Mouse (Mus musculus): ENCODE measurements around the gene Trim27. TPM values are rescaled to one million over a fixed set of nuclear protein-coding genes. Genes with fewer than 3 reads are reported as not detected.

The Trim27 gene
- 106 and 121 TPM in 2 replicates for polyA plus RNA-seq (2015; fragmentation: Nextera tagmentation; extraction: Ambion mirVana)

DNA sequence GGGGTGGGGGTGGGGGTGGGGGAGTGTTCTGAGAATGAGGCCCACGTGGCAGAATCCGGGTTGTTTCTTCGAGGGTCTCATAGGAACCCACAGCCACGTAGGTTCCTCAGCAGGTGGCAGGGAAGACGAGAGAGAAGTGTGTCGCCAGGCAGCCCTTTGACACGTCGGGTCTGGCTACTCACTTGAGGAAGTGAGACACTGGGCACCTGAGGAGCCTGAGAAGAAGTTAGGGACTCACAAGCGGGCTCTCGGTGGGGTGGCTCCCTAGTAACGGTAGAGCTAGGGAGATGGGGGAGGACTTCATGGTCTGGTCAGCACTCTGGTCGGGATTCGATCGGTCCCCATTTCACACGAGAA is at the start of gene Trim27:
Gene Trim27, plus strand, starts transcription at position 79 of the 357 bp plus-strand sequence.
- Histone ChIP-seq H3K36me3 (peaks cover 27% of the 10 kb centered on the region), H3K27ac (peak within 1 kb of the TSS; percentile 97), H3K4me3 (peak within 1 kb of the TSS; percentile 91), H3K27me3 (no peaks in the 10 kb centered on the region), H3K9ac (peak within 1 kb of the TSS; percentile 94), H3K4me2 (peak within 1 kb of the TSS; percentile 68), H3K4me1 (peaks cover 26% of the 10 kb centered on the region), H3K9me3 (no peaks in the 10 kb centered on the region)
- 0% methylated on average over 15 of the region's 15 CpGs for WGBS
- ATAC-seq (ENCODE audit: insufficient number of reproducible peaks, low FRiP score, low TSS enrichment, low read depth): peak; percentile 68

DNA sequence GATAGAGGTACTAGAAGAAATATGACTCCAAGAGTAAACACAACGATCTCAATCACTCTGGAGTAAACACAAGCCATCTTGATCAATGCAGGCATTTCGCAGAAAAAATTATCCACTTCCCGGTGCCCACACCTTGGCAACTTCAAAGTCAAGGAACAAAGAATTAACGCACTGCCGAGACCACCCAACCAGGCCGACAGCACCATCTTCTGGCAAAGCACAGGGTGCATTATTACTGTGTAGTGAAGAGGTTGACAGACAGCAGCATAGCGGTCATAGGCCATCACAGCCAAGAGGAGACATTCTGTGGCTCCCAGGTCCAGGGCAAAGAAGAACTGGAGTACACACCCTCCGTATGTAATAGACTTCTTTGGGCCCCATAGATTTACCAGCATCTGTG is 36.8 kb upstream of the Trim27 start:
- WGBS: 45% methylated on average over 8 of the region's 8 CpGs
- no peak for ATAC-seq (ENCODE audit: insufficient number of reproducible peaks, low FRiP score, low TSS enrichment, low read depth)

DNA sequence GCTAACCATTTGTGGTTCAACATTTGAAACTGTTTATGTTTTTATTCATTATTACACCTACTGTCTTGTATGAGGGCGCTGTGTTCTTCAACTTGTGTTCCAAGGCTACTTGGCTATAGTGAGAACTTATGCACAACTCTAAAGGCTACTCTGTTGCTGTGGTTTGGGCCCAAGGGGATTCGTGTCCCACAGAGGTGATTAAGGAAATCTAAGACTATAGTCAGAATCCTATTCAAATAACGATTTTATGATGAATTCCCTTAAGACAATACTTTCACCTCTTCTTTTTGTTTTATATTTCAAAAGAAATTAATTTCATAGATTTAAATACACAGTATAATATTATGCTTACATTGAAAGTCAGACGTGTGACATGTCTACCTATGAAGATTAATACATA is 33.5 kb upstream of the Trim27 start, which contains the start of gene Olfr1368:
Gene Olfr1368, minus strand, starts transcription at position 101 of the 400 bp plus-strand sequence.
- ATAC-seq (ENCODE audit: insufficient number of reproducible peaks, low FRiP score, low TSS enrichment, low read depth): no peak
- Histone ChIP-seq H3K4me2 (no peak within 1 kb of the TSS), H3K36me3 (no peaks in the 10 kb centered on the region), H3K9ac (no peak within 1 kb of the TSS), H3K27me3 (no peaks in the 10 kb centered on the region), H3K4me1 (no peaks in the 10 kb centered on the region), H3K4me3 (no peak within 1 kb of the TSS), H3K27ac (no peak within 1 kb of the TSS), H3K9me3 (no peaks in the 10 kb centered on the region)
- 75% methylated on average over 4 of the region's 4 CpGs for WGBS

More for the DNA sequence above, 36.8 kb upstream of the Trim27 start:
- Histone ChIP-seq H3K27me3 (no peaks in the 10 kb centered on the region), H3K27ac (no peak overlapping the region), H3K4me2 (no peak overlapping the region), H3K9ac (no peak overlapping the region), H3K36me3 (no peaks in the 10 kb centered on the region), H3K4me3 (no peak overlapping the region), H3K9me3 (no peaks in the 10 kb centered on the region), H3K4me1 (no peaks in the 10 kb centered on the region)

DNA sequence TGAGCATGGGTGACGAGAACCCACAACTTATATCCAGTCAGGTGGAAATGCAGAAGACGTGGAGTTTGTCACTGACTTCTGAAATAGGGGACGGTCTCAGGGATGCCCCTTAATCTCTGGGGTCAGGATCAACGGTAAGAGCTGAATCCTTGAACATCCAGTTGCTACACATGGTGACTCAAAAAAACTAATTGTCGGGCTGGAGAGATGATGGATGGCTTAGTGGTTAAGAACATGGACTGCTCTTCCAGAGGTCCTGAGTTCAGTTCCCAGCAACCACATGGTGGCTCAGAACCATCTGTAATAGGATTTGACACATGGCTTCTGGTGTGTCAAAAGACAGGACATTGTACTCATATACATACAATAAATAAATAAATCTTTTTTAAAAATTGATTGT is 23.4 kb upstream of the Trim27 start:
- 82% methylated on average over 5 of the region's 5 CpGs for WGBS
- ATAC-seq (ENCODE audit: insufficient number of reproducible peaks, low FRiP score, low TSS enrichment, low read depth): no peak
- H3K27ac ChIP-seq: no peak overlapping the region

DNA sequence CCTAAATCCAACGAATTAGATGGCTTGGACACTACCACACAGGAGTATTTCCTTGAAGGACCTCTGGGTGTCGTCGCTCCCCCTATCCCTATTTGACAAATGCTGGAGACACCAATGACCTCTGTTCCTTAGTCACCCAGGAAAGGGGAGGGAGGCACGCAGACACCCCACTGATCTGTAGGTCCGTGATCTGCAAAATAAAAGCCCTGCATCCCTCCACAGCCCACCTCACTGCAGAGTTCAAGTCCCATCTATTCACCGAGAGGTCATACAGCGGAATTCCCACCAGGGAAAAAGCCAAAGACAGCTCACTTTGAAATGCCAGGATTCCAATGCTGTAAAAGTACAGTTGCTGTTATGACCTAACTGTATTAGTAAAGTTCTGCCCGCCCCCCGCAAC is 21.2 kb upstream of the Trim27 start:
- Histone ChIP-seq H3K4me1 (peaks cover 7% of the 10 kb centered on the region), H3K9me3 (no peaks in the 10 kb centered on the region), H3K27me3 (no peaks in the 10 kb centered on the region; the same call in 1 of the 2 replicates), H3K27ac (no peak overlapping the region), H3K4me2 (peak overlapping the region; percentile 91), H3K36me3 (no peaks in the 10 kb centered on the region), H3K4me3 (no peak overlapping the region), H3K9ac (no peak overlapping the region)
- WGBS: 9% methylated on average over 9 of the region's 9 CpGs
- no peak for ATAC-seq (ENCODE audit: insufficient number of reproducible peaks, low FRiP score, low TSS enrichment, low read depth)

More for the DNA sequence above, 23.4 kb upstream of the Trim27 start:
- Histone ChIP-seq H3K4me2 (no peak overlapping the region), H3K9ac (no peak overlapping the region), H3K4me1 (peaks cover 4% of the 10 kb centered on the region), H3K9me3 (no peaks in the 10 kb centered on the region), H3K4me3 (no peak overlapping the region), H3K36me3 (no peaks in the 10 kb centered on the region), H3K27me3 (no peaks in the 10 kb centered on the region; the same call in 1 of the 2 replicates)

DNA sequence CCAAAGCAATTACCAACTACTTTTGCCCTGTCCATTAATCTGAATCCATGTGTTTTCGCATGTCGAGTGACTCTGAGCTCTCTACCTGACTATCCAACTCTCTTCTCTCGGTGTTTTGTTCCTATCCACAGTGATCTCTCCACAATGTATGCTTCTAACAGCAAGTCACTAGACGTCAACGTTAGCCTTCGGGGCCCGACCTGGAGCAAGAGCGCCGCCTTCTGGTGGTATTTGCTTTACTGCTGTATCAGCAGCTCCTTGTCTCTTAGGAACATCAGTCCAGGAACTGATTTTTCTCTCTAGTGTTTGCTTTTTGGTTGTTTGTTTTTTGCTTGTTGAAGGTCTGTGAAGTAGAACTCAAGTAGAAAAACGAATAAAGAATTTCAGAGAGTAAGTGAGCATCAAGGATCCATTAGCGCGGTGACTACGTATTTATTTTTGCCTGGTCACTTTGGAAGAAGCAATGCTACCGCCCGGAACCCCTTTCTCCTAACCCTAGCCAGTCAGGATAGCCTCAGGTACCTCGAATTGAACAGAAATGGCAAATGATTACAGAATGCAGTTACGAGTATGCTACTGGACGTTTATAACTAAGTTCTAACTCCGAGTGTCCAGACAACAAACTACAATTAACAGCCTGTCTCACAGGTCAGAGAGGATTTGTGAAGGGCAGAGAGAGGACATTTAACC is 20.3 kb upstream of the Trim27 start:
- peak overlapping the region; percentile 49; the same call in 1 of the 2 replicates for H3K9ac ChIP-seq
- H3K4me3 ChIP-seq: peak overlapping the region; percentile 68
- under 1% methylated on average over 19 of the region's 19 CpGs for WGBS
- H3K27me3 ChIP-seq: no peaks in the 10 kb centered on the region; the same call in 1 of the 2 replicates
- no peaks in the 10 kb centered on the region for H3K36me3 ChIP-seq
- H3K9me3 ChIP-seq: no peaks in the 10 kb centered on the region
- no peak overlapping the region for H3K27ac ChIP-seq
- no peak for ATAC-seq (ENCODE audit: insufficient number of reproducible peaks, low FRiP score, low TSS enrichment, low read depth)
- peaks cover 7% of the 10 kb centered on the region for H3K4me1 ChIP-seq
- H3K4me2 ChIP-seq: peak overlapping the region; percentile 91

DNA sequence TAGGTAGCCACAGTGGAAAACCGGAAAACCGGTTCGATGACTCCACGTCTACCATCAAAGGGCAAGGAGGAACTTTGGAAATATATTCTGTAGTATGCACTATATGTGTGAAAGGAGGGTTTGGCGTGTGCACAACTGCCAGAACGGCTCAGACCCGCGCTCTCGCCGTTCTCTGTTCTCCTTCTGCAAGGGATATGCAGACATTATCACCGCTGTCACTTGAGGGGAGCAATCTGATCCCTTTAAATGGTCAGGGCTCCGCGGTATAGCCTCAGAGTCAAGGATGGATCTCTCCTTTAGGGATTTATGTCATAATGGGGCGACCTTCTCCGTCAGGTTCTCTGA is 19.8 kb upstream of the Trim27 start:
- no peaks in the 10 kb centered on the region; the same call in 1 of the 2 replicates for H3K27me3 ChIP-seq
- H3K4me3 ChIP-seq: peak overlapping the region; percentile 68
- WGBS: under 1% methylated on average over 15 of the region's 15 CpGs
- no peak for ATAC-seq (ENCODE audit: insufficient number of reproducible peaks, low FRiP score, low TSS enrichment, low read depth)
- H3K27ac ChIP-seq: no peak overlapping the region
- no peaks in the 10 kb centered on the region for H3K9me3 ChIP-seq
- no peaks in the 10 kb centered on the region for H3K36me3 ChIP-seq
- peaks cover 7% of the 10 kb centered on the region for H3K4me1 ChIP-seq
- H3K4me2 ChIP-seq: peak overlapping the region; percentile 91
- peak overlapping the region; percentile 49; the same call in 1 of the 2 replicates for H3K9ac ChIP-seq

DNA sequence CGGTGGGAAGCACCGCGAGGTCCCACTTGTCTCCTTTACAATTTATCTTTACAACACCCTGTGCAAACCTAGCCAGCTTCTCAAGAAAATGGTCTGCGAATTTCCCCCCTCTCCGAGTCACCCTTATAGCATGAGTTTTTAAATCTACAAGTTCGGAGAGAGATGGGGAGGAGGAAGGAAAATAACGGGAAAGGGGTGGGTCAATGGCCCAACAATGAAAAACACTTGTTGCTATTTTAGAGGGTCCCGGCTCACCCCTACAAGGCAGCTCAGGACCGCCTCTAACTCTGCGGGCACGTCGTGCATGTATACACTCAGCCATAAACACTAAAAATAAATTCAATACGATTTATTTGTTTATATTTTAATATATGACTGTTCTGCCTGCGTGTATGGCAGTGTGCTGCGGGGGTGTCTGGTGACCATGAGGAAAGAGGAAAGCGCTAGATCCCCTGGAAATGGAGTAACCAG is 19.2 kb upstream of the Trim27 start:
- Histone ChIP-seq H3K9ac (peak overlapping the region; percentile 23; the same call in 1 of the 2 replicates), H3K4me2 (peak overlapping the region; percentile 91), H3K27ac (no peak overlapping the region), H3K36me3 (no peaks in the 10 kb centered on the region), H3K4me3 (peak overlapping the region; percentile 68), H3K4me1 (peaks cover 7% of the 10 kb centered on the region), H3K9me3 (no peaks in the 10 kb centered on the region), H3K27me3 (no peaks in the 10 kb centered on the region; the same call in 1 of the 2 replicates)
- ATAC-seq (ENCODE audit: insufficient number of reproducible peaks, low FRiP score, low TSS enrichment, low read depth): no peak
- under 1% methylated on average over 16 of the region's 16 CpGs for WGBS

DNA sequence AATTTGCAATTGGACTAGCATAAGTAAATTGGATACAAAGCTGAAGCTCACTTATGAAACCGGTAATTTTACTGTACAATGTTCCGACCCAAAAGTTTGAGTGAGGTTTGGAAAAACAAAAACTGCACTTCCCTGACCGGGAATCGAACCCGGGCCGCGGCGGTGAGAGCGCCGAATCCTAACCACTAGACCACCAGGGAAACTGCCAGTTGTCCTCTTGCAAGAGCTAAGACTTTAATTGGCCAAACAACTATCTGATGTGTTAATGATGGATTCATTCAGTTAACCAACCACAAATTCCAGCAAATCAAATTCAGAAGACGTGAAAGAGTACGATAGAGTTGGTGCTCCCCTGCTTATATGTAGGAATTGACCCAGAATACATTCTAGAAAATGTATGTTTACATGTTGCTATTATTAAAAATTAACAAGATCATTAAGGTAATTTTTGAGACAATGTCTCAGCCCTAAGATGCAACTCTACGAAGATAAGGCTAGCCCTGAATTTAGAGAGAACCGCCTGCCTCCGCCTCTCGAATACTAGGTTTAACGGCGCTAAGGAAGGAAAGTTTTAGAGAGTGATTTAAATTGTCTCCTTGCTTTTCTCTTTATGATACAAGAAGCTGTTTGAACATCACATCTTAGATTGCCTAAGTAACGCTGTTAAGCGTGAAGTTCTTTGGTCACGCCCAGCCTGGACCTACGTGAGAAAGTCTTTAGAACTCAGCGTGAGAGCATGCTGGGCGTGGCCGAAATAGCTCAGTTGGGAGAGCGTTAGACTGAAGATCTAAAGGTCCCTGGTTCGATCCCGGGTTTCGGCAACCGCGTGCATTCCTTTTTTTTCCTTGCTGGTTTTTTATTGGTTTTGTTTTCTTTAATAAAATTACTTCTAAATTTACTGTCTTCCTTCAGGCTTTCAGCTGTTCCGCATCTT is 18.3 kb upstream of the Trim27 start:
- Histone ChIP-seq H3K4me1 (peaks cover 7% of the 10 kb centered on the region), H3K4me3 (peak overlapping the region; percentile 68), H3K36me3 (no peaks in the 10 kb centered on the region), H3K27me3 (no peaks in the 10 kb centered on the region; the same call in 1 of the 2 replicates), H3K9ac (no peak overlapping the region), H3K9me3 (no peaks in the 10 kb centered on the region), H3K4me2 (peak overlapping the region; percentile 91), H3K27ac (0 out of 2 replicates have a peak overlapping the region, but pooled peaks have one; percentile 38)
- WGBS: under 1% methylated on average over 32 of the region's 32 CpGs
- ATAC-seq (ENCODE audit: insufficient number of reproducible peaks, low FRiP score, low TSS enrichment, low read depth): peak; percentile 83

DNA sequence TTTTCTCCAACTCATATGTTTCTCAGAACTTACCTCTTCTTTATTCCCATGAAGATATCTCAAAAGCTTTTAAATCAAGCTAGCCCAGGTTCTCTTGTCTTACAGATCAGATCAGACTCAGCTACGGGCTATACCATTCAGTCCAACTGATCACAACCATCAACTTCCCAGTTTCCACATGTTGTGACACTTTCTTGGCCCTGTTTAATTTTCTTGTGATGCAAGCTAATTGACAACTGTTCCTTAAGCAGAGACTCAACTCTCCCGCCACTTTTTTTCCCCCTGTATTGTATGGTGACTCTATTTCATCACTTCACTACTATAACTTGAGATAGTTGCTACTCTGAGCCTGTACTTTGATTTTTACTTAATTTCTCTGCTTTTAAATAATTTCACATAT is 17.7 kb upstream of the Trim27 start:
- peak overlapping the region; percentile 35 for H3K4me2 ChIP-seq
- H3K36me3 ChIP-seq: no peaks in the 10 kb centered on the region
- H3K9ac ChIP-seq: no peak overlapping the region
- peaks cover 11% of the 10 kb centered on the region for H3K4me1 ChIP-seq
- 36% methylated on average over 2 of the region's 2 CpGs for WGBS
- H3K27ac ChIP-seq: no peak overlapping the region
- no peaks in the 10 kb centered on the region; the same call in 1 of the 2 replicates for H3K27me3 ChIP-seq
- peak overlapping the region; percentile 68 for H3K4me3 ChIP-seq
- H3K9me3 ChIP-seq: no peaks in the 10 kb centered on the region
- no peak for ATAC-seq (ENCODE audit: insufficient number of reproducible peaks, low FRiP score, low TSS enrichment, low read depth)

DNA sequence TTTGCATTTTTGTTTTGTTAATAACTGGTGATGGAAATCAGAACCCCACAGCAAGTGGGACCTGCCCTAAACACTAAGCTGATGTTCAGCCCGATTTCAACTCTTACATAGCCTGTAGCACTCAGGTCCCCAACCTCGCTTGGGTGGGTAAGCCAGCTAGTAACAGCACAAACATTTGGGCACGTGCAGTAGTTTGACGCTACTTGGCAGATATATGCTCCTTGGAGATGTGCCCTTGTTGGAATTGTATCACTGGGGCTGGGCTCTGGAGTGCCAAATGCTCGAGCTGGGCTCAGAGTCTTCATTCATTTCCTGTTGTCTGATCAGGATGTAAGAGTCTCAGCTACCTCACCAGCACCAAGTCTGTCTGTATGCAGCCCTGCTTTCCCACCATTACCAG is 16.7 kb upstream of the Trim27 start:
- no peak overlapping the region for H3K27ac ChIP-seq
- H3K36me3 ChIP-seq: no peaks in the 10 kb centered on the region
- H3K4me2 ChIP-seq: no peak overlapping the region
- H3K4me1 ChIP-seq: peaks cover 11% of the 10 kb centered on the region
- 47% methylated on average over 5 of the region's 5 CpGs for WGBS
- ATAC-seq (ENCODE audit: insufficient number of reproducible peaks, low FRiP score, low TSS enrichment, low read depth): no peak
- H3K9ac ChIP-seq: no peak overlapping the region
- H3K9me3 ChIP-seq: no peaks in the 10 kb centered on the region
- H3K4me3 ChIP-seq: no peak overlapping the region
- no peaks in the 10 kb centered on the region; the same call in 1 of the 2 replicates for H3K27me3 ChIP-seq
